Mouse (Mus musculus): ENCODE measurements around the gene Uaca.
"Not testable (repeated sequence)": the region's sequence is repeated elsewhere in the genome, so short reads cannot be mapped to it uniquely, and the experiment has no call there.

The Uaca gene

DNA sequence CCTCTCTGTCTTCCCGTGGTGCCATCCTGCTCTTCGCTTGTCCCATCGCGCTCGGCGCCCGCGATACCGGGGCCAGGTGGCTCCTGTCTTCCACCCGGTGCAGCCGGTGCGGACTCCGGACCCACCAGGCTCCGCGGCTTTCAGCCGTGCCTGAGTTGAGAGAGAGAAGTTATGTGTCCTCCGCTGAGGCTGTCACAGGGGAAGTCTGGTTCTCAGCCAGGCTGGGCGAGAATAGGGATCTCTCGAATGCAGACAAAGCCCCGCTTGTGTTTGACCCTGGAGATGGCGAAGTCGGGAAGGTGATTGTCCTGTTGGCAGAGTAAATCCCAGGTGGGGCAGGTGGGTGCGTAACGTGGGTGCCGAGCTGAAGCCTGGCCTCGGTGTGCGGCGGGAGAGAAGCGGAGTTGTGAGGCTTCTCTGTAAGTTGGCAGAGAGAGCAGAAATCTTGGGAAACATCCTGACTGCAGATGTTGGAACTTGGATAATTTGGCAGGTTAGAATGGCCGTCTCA, 554 bp downstream of the Uaca start:
- DNase-seq (ENCODE audit: low read depth, low spot score), result peak; percentile 33

- no peak for DNase-seq (ENCODE audit: low read depth, low spot score)
Measured at GRCm38 (mm10) chr9:60796076-60796475, 1.7 kb downstream of the Uaca start.

GRCm38 (mm10) chr9:60797126-60797525, 2.8 kb downstream of the Uaca start:
- no peak for DNase-seq (ENCODE audit: low read depth, low spot score)

DNA sequence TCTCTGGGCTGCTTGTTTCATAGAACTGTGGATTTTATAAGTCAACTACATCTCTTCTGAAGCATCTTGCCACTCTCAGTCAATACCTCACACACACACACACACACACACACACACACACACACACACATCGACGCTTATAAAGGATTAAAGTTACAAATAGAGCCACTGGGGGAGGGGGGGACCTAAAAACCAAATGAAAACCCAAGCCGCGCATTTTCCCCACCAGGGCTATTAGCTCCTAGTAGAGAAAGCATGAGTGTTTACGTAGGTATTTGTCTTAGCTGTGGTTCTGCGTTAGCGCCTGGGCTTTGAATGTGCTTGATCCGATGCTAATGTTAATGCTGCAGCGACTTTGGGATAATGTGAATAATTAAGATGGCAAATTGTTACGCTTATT, 4.7 kb downstream of the Uaca start:
- no peak for DNase-seq (ENCODE audit: low read depth, low spot score)

GRCm38 (mm10) chr9:60800663-60801382, 6.5 kb downstream of the Uaca start:
- DNase-seq (ENCODE audit: low read depth, low spot score), result no peak

GRCm38 (mm10) chr9:60801746-60802145, 7.4 kb downstream of the Uaca start:
- no peak for DNase-seq (ENCODE audit: low read depth, low spot score)

DNA sequence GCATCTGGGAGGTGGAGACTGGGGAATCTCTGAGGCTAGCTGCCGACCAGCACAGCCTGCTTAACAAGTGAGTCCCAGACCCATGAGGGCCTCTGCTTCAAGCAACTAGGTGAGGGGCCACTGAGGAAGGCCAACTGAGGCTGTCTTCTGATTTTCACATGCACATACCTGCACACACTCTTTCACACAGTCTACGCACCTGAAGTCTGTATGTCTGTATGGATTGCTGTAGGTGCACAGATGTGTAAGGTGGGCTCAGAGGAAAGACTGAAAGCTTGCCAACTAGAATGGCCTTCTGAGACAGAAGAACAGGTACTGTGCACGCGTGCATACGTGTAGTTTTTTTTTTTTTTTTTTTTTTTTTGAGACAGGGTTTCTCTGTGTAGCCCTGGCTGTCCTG, 8.0 kb downstream of the Uaca start:
- no peak for DNase-seq (ENCODE audit: low read depth, low spot score)

DNA sequence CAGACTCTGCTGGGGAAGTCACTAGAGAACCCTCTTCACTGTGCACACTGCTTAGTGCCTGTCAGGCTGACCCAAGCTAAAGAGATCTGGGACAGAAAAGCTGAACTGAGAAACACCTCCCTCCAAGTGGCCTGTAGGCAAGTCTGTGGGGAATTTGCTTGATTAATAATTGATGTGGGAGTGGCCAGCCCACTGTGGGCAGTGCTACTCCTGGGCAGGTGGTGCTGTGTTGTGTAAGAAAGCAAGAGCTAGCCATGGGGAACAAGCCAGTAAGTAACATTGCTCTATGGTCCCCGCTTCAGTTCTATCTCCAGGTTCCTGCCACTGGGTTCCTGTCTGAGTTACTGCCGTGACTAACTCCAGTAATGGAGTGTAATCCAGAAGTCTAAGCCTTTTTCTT, 11.7 kb downstream of the Uaca start:
- no peak for DNase-seq (ENCODE audit: low read depth, low spot score)

- DNase-seq (ENCODE audit: low read depth, low spot score), result no peak
Measured at GRCm38 (mm10) chr9:60807996-60808395, 13.7 kb downstream of the Uaca start.

- DNase-seq (ENCODE audit: low read depth, low spot score), result peak; percentile 56
Measured at GRCm38 (mm10) chr9:60813139-60813880, 19.0 kb downstream of the Uaca start.

DNA sequence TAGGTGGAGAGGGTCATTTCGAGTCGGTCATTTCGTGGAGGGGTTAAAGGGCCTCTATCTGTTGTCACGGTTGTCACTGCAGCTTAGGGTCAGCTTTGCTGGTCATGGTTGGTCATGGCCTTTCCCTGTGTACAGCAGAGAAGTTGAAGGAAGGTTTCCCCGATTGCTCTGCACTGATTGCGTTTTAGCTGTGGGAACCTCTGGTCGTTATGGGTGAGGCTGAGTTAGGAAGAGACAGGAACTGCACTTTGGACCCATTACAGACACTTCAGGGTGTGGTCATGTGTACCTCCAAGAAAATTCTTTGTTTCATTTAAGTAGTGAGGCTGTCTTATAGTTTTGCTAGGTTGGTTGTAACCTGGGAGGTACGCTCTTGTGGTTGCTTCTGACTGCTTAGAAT, 21.2 kb downstream of the Uaca start:
- DNase-seq (ENCODE audit: low read depth, low spot score), result no peak

DNA sequence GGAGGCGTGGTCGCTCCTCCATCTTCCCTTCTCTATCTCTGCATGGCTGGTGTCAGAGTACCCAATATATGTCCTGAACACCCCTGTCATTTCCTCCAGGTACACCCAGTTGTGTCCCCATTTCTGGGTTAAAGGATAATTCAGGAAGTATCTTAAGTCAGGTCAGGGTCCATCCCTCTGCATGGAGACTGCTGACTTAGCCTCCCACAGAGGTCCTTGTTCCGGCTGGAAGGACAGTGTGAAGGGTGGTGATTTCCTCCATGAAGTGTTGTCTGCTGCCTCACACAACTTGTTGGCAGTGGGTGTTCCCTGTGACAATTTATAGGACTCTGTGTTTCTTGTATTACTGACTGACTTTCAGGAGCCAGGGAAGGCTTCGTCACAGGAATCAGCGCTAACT, 23.2 kb downstream of the Uaca start:
- no peak for DNase-seq (ENCODE audit: low read depth, low spot score)

- not testable (repeated sequence) for DNase-seq (ENCODE audit: low read depth, low spot score)
Measured at GRCm38 (mm10) chr9:60818582-60818981, 24.2 kb downstream of the Uaca start.

- DNase-seq (ENCODE audit: low read depth, low spot score), result no peak
Measured at GRCm38 (mm10) chr9:60819340-60819739, 25.0 kb downstream of the Uaca start.

- DNase-seq (ENCODE audit: low read depth, low spot score), result no peak
Measured at GRCm38 (mm10) chr9:60821501-60821900, 27.2 kb downstream of the Uaca start.

- DNase-seq (ENCODE audit: low read depth, low spot score), result no peak
Measured at GRCm38 (mm10) chr9:60822681-60823080, 28.3 kb downstream of the Uaca start.

DNA sequence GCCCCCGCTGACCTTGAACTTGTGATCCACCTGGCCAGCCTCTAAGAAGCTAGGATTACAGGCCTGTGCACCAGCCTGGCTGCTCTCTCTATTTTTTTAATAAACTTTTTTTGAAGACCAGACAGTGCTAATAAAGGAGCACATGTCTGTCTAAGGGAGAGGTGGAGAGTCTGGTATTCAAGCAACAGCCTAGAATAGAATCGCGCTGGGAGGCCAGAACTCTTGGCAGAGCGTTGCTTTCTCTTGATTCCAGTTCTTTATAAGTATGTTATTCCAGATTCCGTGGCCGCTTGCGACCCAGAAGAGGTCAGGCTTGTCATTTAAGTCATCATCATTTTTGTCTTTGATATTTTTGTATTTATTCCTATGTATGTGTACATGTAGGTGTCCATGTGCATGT, 31.2 kb downstream of the Uaca start:
- DNase-seq (ENCODE audit: low read depth, low spot score), result no peak

DNA sequence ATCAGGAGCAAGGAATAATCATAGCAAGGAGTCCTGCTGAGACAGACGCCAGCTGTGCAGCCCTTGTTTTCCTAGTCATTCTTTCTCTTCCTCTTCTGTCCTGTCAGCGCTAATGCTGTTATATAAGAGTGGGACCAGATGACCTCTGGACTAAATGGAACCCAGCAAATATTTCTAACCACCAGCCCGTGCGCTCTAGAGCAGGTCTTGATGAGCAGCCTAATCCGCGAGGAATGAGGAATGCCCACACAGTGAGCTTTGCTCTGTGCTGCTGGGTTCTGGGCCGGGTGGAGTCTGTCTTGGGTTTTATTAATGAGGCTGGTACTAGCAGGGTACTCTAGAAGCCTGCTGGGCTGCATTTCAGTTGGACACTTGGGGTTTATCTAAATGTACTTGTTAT, 32.4 kb downstream of the Uaca start:
- no peak for DNase-seq (ENCODE audit: low read depth, low spot score)

GRCm38 (mm10) chr9:60828196-60828595, 33.9 kb downstream of the Uaca start:
- no peak for DNase-seq (ENCODE audit: low read depth, low spot score)

- DNase-seq (ENCODE audit: low read depth, low spot score), result no peak
Measured at GRCm38 (mm10) chr9:60829610-60830009, 35.3 kb downstream of the Uaca start.

DNA sequence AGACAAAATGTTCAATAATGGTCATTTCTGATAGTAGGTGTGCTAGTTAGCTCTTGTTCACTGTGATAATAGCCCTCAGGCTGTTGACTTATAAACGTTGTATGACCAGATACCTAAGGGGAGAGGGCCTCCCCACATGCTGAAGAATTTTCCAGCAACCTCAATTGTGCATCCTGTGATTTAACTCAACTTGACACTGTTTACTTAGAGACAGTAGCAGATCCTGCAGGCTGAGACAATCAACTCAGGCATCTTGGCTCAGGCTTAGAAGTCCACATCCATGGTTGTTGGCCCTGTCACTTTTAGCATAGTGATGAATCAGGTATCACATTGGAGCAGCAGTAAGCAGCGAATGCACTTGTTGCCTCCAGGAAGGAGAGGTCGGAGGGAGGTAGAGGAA, 35.7 kb downstream of the Uaca start:
- DNase-seq (ENCODE audit: low read depth, low spot score), result no peak

DNA sequence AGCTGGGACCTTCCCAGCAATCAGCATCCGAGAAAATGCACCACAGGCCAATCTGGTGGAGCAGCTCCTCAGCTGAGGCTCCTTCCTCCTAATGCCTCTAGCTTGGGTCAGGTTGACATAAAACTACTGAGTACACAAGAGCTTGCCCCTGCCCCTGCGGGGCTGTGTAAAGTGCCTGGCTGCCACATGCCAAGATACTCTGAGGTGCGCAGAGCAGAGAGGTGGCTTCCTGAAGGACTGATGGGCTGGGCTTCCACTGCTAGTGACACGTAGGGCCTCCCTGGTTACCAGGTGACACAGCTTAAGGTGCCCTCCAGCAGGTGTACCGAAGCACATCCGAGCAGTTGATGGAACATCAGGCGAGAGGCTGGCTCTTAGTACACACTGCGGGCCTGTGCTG, 37.9 kb downstream of the Uaca start:
- no peak for DNase-seq (ENCODE audit: low read depth, low spot score)

- no peak for DNase-seq (ENCODE audit: low read depth, low spot score)
Measured at GRCm38 (mm10) chr9:60836151-60836550, 41.8 kb downstream of the Uaca start.
